Mouse (Mus musculus) limb, embryonic 11.5 days (tissue): ENCODE results near the gene Hsd11b2. TPM values are rescaled to one million over a fixed set of nuclear protein-coding genes. Genes with fewer than 3 reads are reported as not detected.

Experiments used
- ATAC-seq: fragments of 200-750 bp; cut with Nextera tagmentation; 2 replicates; pipeline ENCODE4 v1.8.0; 2017; ENCODE audit warnings: low read depth; ENCODE audit not compliant: insufficient number of reproducible peaks, low FRiP score, low TSS enrichment
- DNase-seq: peaks from one replicate; pipeline ENCODE4 v3.0.0-alpha.2; 2015; ENCODE audit warnings: low spot score
- H3K27ac ChIP-seq: fragments of 300-500 bp; sonication (generic); replicated peaks from 2 replicates; pipeline ENCODE4 v1.5.1; 2014; ENCODE audit warnings: low read depth, mild to moderate bottlenecking, low read length
- H3K27me3 ChIP-seq: fragments of 300-500 bp; sonication (generic); 2 replicates; pipeline ENCODE4 v1.6.1; 2014; ENCODE audit warnings: mild to moderate bottlenecking, low read length, mixed read lengths; ENCODE audit not compliant: control insufficient read depth, insufficient read depth
- H3K36me3 ChIP-seq: fragments of 300-500 bp; sonication (generic); 2 replicates; pipeline ENCODE4 v1.6.1; 2014; ENCODE audit warnings: mild to moderate bottlenecking, low read length, moderate library complexity, mixed read lengths; ENCODE audit not compliant: control insufficient read depth, insufficient read depth
- H3K4me1 ChIP-seq: fragments of 300-500 bp; sonication (generic); 2 replicates; pipeline ENCODE4 v1.6.1; 2014; ENCODE audit warnings: low read length, mixed read lengths; ENCODE audit not compliant: control insufficient read depth, insufficient read depth
- H3K4me2 ChIP-seq: fragments of 300-500 bp; sonication (generic); 2 replicates; pipeline ENCODE4 v1.6.1; 2014; ENCODE audit warnings: low read depth, mild to moderate bottlenecking, moderate library complexity; ENCODE audit not compliant: severe bottlenecking
- H3K4me3 ChIP-seq: fragments of 300-500 bp; sonication (generic); 2 replicates; pipeline ENCODE4 v1.5.1; 2014; ENCODE audit warnings: low read depth, low read length
- H3K9ac ChIP-seq: fragments of 300-500 bp; sonication (generic); 2 replicates; pipeline ENCODE4 v1.6.1; 2014; ENCODE audit warnings: mild to moderate bottlenecking, low read length
- H3K9me3 ChIP-seq: fragments of 300-500 bp; sonication (generic); 2 replicates; pipeline ENCODE4 v1.6.1; 2016; ENCODE audit warnings: low read length; ENCODE audit not compliant: control insufficient read depth
- WGBS: fragments of 180-500 bp; shearing (Covaris S2); extraction: QIAGEN DNeasy Blood & Tissue Kit; methylation state at CpG from one replicate; pipeline ENCODE4 v1.1.7; 2014; 5-methylcytosine and 5-hydroxymethylcytosine counted together
- polyA plus RNA-seq: library from polyadenylated mRNA; unstranded; fragments of >200 nt; fragmentation: Nextera tagmentation; extraction: Ambion mirVana; gene quantifications from 2 replicates; pipeline ENCODE4 v1.2.1, GENCODE M21; 2014

Hsd11b2 gene
- polyA plus RNA-seq, 1 experiment from 2014 or later: 71.0 TPM

DNA sequence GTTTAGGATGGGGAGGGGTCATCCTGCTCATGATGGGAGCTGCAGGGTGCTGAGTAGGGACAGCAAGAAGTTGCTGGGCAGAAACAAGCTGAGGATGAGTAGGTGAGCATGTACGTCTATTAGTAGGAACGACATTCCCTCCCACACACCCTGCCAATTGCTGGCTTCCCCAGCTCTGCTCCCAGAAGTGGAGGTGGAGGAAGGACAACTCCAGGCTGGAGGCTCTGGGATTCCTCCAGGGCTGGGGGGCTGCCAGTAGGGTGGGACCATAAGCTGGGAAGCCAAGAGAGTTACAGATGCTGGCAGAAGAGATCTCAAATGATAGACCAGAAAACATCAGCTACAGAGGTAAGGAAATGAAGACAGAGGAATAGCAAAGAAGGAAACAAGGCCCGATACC is 18.0 kb downstream of the Hsd11b2 start:
- H3K36me3 ChIP-seq: peaks cover 4% of the 10 kb centered on the region; the same call in 1 of the 2 replicates
- no peaks in the 10 kb centered on the region for H3K9me3 ChIP-seq
- no peak overlapping the region for H3K4me3 ChIP-seq
- H3K27me3 ChIP-seq: no peaks in the 10 kb centered on the region
- H3K27ac ChIP-seq: no peak overlapping the region
- no peak overlapping the region for H3K4me2 ChIP-seq
- DNase-seq (no peak), ATAC-seq (no peak)
- peaks cover 5% of the 10 kb centered on the region for H3K4me1 ChIP-seq
- no peak overlapping the region for H3K9ac ChIP-seq
- 89% methylated on average over 3 of the region's 3 CpGs for WGBS

DNA sequence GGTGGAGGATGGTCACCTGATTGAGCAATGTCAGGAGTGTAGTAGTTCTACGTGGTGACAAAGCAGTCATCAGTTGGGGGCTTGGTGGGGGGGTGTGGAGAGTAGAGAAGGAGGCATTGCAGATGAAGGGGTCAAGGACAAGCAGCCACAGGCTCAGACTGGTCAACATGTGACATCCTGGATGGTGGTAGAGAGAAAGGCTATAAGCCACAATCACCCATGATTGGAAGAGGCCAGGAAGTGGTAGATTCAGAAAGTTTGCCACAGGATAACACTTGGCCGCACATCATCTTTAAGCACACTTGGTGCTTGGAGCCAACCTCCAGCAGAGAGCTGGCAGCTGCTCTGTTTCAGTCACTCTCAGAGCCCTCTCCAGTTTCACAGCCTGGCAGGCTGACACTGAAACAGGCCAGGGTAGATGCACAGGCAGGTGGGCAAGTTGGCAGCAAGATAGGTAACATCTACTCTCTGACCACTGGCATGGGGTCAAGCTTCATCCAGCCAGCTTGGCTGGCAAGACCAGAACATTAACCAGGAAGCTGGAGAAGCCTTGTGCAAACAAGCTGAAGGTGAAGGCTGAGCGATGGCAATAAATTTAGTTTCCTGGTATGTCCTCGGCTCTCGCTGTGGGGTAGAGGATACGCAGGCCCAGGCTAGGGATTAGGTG is 18.6 kb downstream of the Hsd11b2 start:
- no peak for DNase-seq
- H3K27me3 ChIP-seq: no peaks in the 10 kb centered on the region
- 89% methylated on average over 6 of the region's 6 CpGs for WGBS
- ATAC-seq: no peak
- no peak overlapping the region for H3K4me3 ChIP-seq
- no peaks in the 10 kb centered on the region for H3K9me3 ChIP-seq
- no peak overlapping the region for H3K27ac ChIP-seq
- H3K4me2 ChIP-seq: no peak overlapping the region
- H3K9ac ChIP-seq: no peak overlapping the region
- peaks cover 5% of the 10 kb centered on the region for H3K4me1 ChIP-seq
- peaks cover 4% of the 10 kb centered on the region; the same call in 1 of the 2 replicates for H3K36me3 ChIP-seq

DNA sequence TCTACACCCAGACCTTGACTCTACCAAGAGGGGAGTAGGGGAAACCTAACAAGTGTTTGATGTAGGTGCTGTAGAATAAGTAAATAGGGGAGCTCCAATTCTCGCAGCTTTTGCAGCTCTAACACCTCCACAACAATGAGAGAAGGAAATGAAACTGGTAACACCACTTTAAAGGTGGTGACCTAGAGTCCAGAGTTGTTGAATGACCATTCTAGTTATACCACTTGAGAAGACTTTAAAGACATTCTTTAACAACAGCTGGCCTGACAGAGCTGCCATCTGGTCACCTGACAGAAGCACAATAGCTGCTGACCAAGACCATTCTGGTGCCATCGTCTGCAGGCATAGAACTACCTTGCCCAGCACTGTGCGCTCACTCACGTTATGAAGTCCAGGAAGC is 20.4 kb downstream of the Hsd11b2 start:
- Histone ChIP-seq H3K27ac (no peak overlapping the region), H3K4me1 (peaks cover under 1% of the 10 kb centered on the region), H3K9ac (no peak overlapping the region), H3K4me2 (no peak overlapping the region), H3K9me3 (no peaks in the 10 kb centered on the region), H3K27me3 (no peaks in the 10 kb centered on the region), H3K36me3 (peaks cover 4% of the 10 kb centered on the region; the same call in 1 of the 2 replicates), H3K4me3 (no peak overlapping the region)
- WGBS: 82% methylated on average over 4 of the region's 4 CpGs
- no peak for DNase-seq
- no peak for ATAC-seq

DNA sequence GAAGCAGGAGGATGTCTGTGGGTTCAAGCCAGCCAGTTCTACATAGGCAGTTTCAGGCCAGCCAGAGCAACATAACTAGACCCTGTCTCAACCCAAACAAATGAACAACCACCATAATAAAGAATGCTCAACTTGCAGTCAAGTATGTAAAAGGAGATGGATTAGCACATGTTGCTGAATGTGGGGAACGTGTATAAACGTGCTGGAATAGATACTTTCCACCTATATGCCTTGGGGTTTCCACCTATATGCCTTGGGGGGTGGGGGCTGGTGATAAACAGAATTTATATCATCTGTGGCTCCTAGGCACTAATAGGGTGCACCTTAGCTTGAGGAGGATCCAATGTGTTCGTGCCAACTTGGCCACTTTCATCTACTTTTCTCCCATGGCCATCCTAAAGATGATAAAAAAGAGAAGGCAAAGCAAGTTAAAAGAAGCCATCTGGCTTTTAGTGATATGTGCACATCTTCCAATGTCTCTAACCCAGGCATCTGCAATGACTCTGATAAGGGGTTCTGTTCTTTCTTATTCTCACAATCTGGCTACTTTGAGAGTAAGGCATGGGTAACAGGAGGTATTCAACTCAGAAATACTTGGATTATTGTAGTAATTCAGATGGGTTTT is 23.6 kb downstream of the Hsd11b2 start:
- Histone ChIP-seq H3K4me3 (no peak overlapping the region), H3K9me3 (no peaks in the 10 kb centered on the region), H3K4me2 (no peak overlapping the region), H3K4me1 (0 out of 2 replicates have a peak, but pooled peaks cover 2% of the 10 kb centered on the region), H3K36me3 (peaks cover 3% of the 10 kb centered on the region; the same call in 1 of the 2 replicates), H3K27me3 (no peaks in the 10 kb centered on the region), H3K9ac (no peak overlapping the region), H3K27ac (no peak overlapping the region)
- DNase-seq (no peak), ATAC-seq (no peak)
- WGBS: 83% methylated on average over 3 of the region's 3 CpGs

DNA sequence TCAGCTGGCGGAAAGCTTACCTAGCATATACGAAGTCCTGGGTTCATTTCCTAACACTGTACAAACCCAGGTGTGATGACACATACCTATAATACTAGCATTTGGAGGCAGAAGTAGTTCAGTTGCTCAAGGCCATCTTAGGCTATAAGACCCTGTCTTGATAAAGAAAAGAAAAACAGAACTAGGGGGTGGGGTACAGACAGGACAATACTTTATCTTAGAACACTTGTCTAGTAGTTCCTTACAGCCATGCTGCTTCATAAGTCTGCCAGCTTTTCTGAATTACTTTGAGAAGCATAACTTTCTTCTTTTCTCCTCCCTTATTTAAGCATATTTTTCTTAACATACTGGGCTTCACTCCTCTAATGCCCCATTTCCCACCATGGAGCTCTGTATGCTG is 24.3 kb downstream of the Hsd11b2 start:
- no peak for ATAC-seq
- WGBS: 92% methylated on average over 2 of the region's 2 CpGs
- no peak for DNase-seq

DNA sequence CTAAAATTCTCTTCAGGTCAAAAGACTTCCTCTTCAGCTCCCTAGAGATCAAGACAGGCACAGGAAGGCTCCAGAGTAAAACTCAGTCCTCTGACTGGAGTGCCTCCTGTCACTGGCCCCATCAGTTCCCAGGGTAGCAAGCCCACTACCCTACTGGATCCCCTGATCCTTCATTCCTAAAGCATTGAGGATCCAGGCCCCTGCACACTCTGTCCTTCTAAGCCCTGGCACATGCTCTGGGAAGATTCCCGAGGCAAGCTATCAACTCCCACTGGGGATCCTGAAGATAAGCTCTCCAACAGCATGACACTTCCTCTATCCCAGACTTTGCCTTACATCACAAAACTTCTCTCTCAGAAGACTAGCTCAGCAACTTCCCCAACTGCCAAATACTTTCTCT is 25.1 kb downstream of the Hsd11b2 start:
- 77% methylated on average over 1 of the region's 1 CpGs for WGBS
- ATAC-seq: no peak

More for the DNA sequence above, 24.3 kb downstream of the Hsd11b2 start:
- Histone ChIP-seq H3K4me1 (0 out of 2 replicates have a peak, but pooled peaks cover 4% of the 10 kb centered on the region), H3K4me2 (no peak overlapping the region), H3K9me3 (no peaks in the 10 kb centered on the region), H3K27me3 (no peaks in the 10 kb centered on the region), H3K9ac (no peak overlapping the region), H3K27ac (no peak overlapping the region), H3K4me3 (no peak overlapping the region), H3K36me3 (no peaks in the 10 kb centered on the region)

DNA sequence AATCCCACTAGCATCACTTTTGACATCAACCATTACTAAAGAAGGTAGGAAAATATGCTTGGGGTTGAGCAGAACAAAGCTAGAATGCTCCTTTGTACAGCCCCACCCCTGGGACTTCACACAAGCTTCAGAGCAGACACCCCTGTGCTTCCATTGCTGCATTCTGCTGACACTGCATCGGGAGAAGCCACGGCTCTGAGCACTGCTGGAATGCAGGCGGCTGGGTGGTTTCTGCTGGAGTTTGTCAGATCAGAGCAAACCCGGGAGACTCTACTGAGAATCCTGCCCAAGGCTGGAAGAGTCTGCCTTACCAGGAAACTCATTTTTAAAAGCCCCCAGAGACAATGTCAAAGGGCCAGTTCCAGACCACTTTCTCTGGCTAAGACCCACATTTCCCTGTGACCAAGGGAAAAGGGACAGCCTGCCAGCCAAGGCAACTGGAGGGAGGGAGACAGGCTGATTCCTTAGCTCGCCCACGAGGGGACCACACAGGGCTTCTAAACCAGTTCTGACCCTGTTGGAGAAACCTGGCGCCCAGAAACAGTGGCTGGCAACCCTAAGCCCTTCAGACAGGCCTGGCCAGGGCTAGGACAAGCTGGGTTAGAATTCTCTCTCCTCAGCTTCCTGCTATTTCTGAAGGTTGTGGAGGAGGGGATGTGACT is 26.1 kb downstream of the Hsd11b2 start:
- Histone ChIP-seq H3K27ac (no peak overlapping the region), H3K4me2 (no peak overlapping the region), H3K27me3 (no peaks in the 10 kb centered on the region), H3K9ac (0 out of 2 replicates have a peak overlapping the region, but pooled peaks have one; percentile 13), H3K4me3 (no peak overlapping the region), H3K9me3 (no peaks in the 10 kb centered on the region), H3K4me1 (0 out of 2 replicates have a peak, but pooled peaks cover 4% of the 10 kb centered on the region), H3K36me3 (no peaks in the 10 kb centered on the region)
- 70% methylated on average over 7 of the region's 7 CpGs for WGBS
- DNase-seq (no peak), ATAC-seq (no peak)

More for the DNA sequence above, 25.1 kb downstream of the Hsd11b2 start:
- H3K4me2 ChIP-seq: no peak overlapping the region
- no peak overlapping the region for H3K9ac ChIP-seq
- DNase-seq: no peak
- no peaks in the 10 kb centered on the region for H3K27me3 ChIP-seq
- H3K4me3 ChIP-seq: no peak overlapping the region
- H3K36me3 ChIP-seq: no peaks in the 10 kb centered on the region
- no peak overlapping the region for H3K27ac ChIP-seq
- 0 out of 2 replicates have a peak, but pooled peaks cover 4% of the 10 kb centered on the region for H3K4me1 ChIP-seq
- H3K9me3 ChIP-seq: no peaks in the 10 kb centered on the region

DNA sequence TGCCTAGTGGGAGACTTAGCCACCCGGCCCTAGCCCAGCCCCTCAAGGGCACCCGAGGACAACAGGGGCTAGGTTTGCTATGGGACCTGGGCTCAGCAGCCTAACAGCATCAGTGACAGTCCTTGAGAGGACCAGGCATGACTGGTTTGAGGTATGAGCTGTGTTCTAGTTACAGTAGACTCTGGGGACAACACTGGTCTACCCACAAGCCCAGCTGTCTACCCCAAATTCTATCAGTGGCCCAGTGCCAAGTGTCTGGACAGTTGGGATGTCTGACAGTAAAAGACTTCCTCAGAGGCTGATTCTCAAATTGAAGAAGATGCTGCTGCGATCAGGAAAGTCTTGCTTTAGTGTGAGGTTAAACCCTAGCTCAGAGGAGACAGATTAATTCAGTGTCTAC is 26.7 kb downstream of the Hsd11b2 start:
- no peak overlapping the region for H3K4me2 ChIP-seq
- H3K9ac ChIP-seq: 0 out of 2 replicates have a peak overlapping the region, but pooled peaks have one; percentile 13
- H3K4me3 ChIP-seq: no peak overlapping the region
- WGBS: 86% methylated on average over 3 of the region's 3 CpGs
- DNase-seq (no peak), ATAC-seq (no peak)
- no peak overlapping the region for H3K27ac ChIP-seq
- no peaks in the 10 kb centered on the region for H3K9me3 ChIP-seq
- H3K36me3 ChIP-seq: no peaks in the 10 kb centered on the region
- H3K27me3 ChIP-seq: no peaks in the 10 kb centered on the region
- H3K4me1 ChIP-seq: 0 out of 2 replicates have a peak, but pooled peaks cover 4% of the 10 kb centered on the region
